Mouse (Mus musculus) midbrain, embryonic 16.5 days (tissue): ENCODE measurements at regions not wholly inside any gene's neighbourhood (a gene's known extent, or its start where the extent isn't known, plus 50 kb on each side); places are given as distances from the start of the nearest gene placed in this dataset.

Source experiments
- ATAC-seq: fragments of 200-750 bp; cut with Nextera tagmentation; 2 replicates; pipeline ENCODE4 v1.8.0; 2017; ENCODE audit warnings: moderate TSS enrichment
- H3K27ac ChIP-seq: fragments of 300-500 bp; sonication (generic); 2 replicates; pipeline ENCODE4 v1.5.1; 2014; ENCODE audit warnings: mild to moderate bottlenecking, low read length, mixed read lengths
- H3K27me3 ChIP-seq: fragments of 300-500 bp; sonication (generic); 2 replicates; pipeline ENCODE4 v1.6.1; 2014; ENCODE audit warnings: low read depth, low read length, mixed read lengths; ENCODE audit not compliant: control insufficient read depth, insufficient read depth
- H3K36me3 ChIP-seq: fragments of 300-500 bp; sonication (generic); 2 replicates; pipeline ENCODE4 v1.6.1; 2014; ENCODE audit warnings: mild to moderate bottlenecking, low read length, moderate library complexity, mixed read lengths; ENCODE audit not compliant: control insufficient read depth, insufficient read depth
- H3K4me1 ChIP-seq: fragments of 300-500 bp; sonication (generic); 2 replicates; pipeline ENCODE4 v1.6.1; 2014; ENCODE audit warnings: mild to moderate bottlenecking, low read length, mixed read lengths; ENCODE audit not compliant: control insufficient read depth, insufficient read depth
- H3K4me2 ChIP-seq: fragments of 300-500 bp; sonication (generic); 2 replicates; pipeline ENCODE4 v1.6.1; 2014; ENCODE audit warnings: mild to moderate bottlenecking, low read length, mixed read lengths
- H3K4me3 ChIP-seq: fragments of 300-500 bp; sonication (generic); 2 replicates; pipeline ENCODE4 v1.5.1; 2014; ENCODE audit warnings: low read depth, mild to moderate bottlenecking, low read length, moderate library complexity, mixed read lengths
- H3K9ac ChIP-seq: fragments of 300-500 bp; sonication (generic); 2 replicates; pipeline ENCODE4 v1.6.1; 2014; ENCODE audit warnings: low read depth, low read length, mixed read lengths
- H3K9me3 ChIP-seq: fragments of 300-500 bp; sonication (generic); replicated peaks from 2 replicates; pipeline ENCODE4 v1.6.1; 2014; ENCODE audit warnings: mild to moderate bottlenecking, low read length, mixed read lengths; ENCODE audit not compliant: control insufficient read depth, poor library complexity, severe bottlenecking
- WGBS: fragments of 180-500 bp; shearing (Covaris S2); extraction: QIAGEN DNeasy Blood & Tissue Kit; methylation state at CpG from one replicate; pipeline ENCODE4 v1.1.7; 2014; 5-methylcytosine and 5-hydroxymethylcytosine counted together

DNA sequence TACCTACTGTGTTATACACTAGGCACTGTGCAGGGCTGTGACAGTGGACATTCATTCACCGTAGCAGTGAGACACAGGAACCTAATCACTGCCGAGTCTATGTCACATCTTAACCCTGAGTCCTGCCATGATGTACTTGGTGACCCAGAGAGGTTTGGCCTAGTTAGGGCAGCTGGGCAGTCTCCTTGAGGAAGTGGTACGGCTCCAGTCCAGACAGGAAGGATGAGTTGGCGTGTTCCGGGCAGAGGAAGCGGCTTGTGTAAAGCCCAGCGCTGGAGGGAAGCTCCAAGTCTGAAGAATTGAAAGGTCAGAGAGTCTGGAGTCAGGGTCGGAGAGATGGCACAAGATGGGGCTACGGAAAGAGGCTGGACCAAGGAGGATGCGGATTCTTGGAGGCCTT, 99.4 kb upstream of the Smim15 start:
- no peak overlapping the region for H3K4me3 ChIP-seq
- ATAC-seq, result no peak
- H3K4me2 ChIP-seq, result no peak overlapping the region
- 82% methylated on average over 10 of the region's 10 CpGs for WGBS
- no peaks in the 10 kb centered on the region for H3K9me3 ChIP-seq
- H3K36me3 ChIP-seq, result no peaks in the 10 kb centered on the region
- no peak overlapping the region for H3K9ac ChIP-seq
- no peaks in the 10 kb centered on the region for H3K27me3 ChIP-seq
- H3K27ac ChIP-seq, result no peak overlapping the region
- 0 out of 2 replicates have a peak, but pooled peaks cover 5% of the 10 kb centered on the region for H3K4me1 ChIP-seq

GRCm38 (mm10) chr13:107942979-107943378, 101.3 kb upstream of the Smim15 start:
- Histone ChIP-seq H3K27me3 (no peaks in the 10 kb centered on the region), H3K36me3 (no peaks in the 10 kb centered on the region), H3K4me3 (no peak overlapping the region), H3K9me3 (no peaks in the 10 kb centered on the region), H3K4me2 (no peak overlapping the region), H3K27ac (no peak overlapping the region), H3K9ac (no peak overlapping the region), H3K4me1 (0 out of 2 replicates have a peak, but pooled peaks cover 5% of the 10 kb centered on the region)
- WGBS, result 91% methylated on average over 4 of the region's 4 CpGs
- ATAC-seq, result no peak

DNA sequence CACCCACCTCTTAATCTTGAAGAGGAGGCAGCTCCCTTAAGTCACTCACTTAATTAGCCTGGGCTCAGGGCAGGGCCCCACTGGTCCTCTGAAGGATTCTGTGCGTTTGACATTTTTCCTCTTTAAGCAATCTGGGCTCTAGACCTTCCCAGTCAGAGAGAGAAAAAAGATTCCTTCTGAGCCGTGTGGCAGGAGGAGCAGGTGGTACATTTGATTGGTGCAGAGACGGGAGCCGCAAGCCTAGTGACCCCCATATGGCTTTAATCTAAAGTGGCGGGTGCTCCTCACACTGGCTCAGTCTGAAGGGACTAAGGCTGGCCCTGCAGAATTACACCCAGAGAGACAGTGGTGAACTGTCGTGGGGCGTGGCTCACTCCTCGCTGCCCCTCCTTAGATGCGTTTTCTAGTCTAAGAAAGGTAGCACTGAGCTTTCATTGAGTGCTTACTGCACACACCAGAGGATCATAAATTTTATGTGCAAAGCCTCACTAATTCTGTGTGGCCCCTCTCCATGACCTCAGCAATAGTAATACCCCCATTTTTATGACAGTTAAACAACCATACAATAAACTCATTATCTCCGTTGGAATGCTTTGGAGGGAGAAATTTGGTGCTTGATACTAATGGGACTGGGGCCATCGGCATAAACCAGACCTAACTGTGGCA, 101.8 kb upstream of the Smim15 start:
- H3K4me2 ChIP-seq, result no peak overlapping the region
- H3K9ac ChIP-seq, result no peak overlapping the region
- no peak overlapping the region for H3K4me3 ChIP-seq
- no peak overlapping the region for H3K27ac ChIP-seq
- 51% methylated on average over 11 of the region's 11 CpGs for WGBS
- no peaks in the 10 kb centered on the region for H3K36me3 ChIP-seq
- H3K27me3 ChIP-seq, result no peaks in the 10 kb centered on the region
- no peak for ATAC-seq
- no peaks in the 10 kb centered on the region for H3K9me3 ChIP-seq
- 0 out of 2 replicates have a peak, but pooled peaks cover 5% of the 10 kb centered on the region for H3K4me1 ChIP-seq

DNA sequence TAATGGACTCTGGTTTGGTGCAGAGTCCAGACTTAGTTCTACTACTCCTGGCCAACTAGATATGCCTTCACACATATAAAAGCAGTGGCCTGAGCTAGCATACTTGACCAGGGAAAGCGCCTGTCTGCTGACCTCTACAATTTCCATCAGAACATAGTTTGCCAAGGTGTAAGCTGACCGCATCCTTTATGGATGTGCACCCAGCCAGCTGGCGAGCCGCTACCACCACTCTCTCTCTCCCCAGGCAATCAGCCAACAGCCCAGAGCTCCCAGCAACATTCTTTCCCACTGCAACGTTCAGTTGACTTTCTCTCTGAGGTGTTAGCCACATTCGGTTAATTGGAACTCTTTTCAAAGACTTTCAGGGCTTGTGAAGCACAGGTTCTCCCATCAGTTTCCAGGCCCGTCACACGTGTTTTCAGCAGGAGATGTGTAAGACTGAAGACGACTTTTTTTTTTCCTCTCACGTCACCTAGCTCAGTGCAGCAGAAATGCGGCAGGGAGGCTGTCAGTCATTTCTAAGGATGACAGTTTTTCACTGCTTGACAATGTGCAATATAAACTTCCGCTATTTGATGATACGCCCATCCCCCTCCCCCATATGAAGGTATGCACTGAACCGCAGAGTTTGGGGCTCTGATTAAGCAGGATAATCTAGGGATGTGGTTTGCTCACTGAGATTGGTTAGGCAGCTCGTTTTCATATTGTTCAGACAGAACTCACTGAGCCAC, 104.2 kb upstream of the Smim15 start:
- no peaks in the 10 kb centered on the region for H3K36me3 ChIP-seq
- H3K9me3 ChIP-seq, result no peaks in the 10 kb centered on the region
- no peaks in the 10 kb centered on the region for H3K27me3 ChIP-seq
- no peak overlapping the region for H3K9ac ChIP-seq
- no peak for ATAC-seq
- H3K4me3 ChIP-seq, result no peak overlapping the region
- 60% methylated on average over 15 of the region's 15 CpGs for WGBS
- H3K4me2 ChIP-seq, result no peak overlapping the region
- no peak overlapping the region for H3K27ac ChIP-seq
- 0 out of 2 replicates have a peak, but pooled peaks cover 5% of the 10 kb centered on the region for H3K4me1 ChIP-seq

- no peak overlapping the region for H3K27ac ChIP-seq
- 61% methylated on average over 12 of the region's 12 CpGs for WGBS
- no peak overlapping the region for H3K4me3 ChIP-seq
- no peak overlapping the region for H3K9ac ChIP-seq
- ATAC-seq, result no peak
- H3K4me1 ChIP-seq, result 0 out of 2 replicates have a peak, but pooled peaks cover 3% of the 10 kb centered on the region
- H3K27me3 ChIP-seq, result no peaks in the 10 kb centered on the region
- no peaks in the 10 kb centered on the region for H3K36me3 ChIP-seq
- no peaks in the 10 kb centered on the region for H3K9me3 ChIP-seq
- no peak overlapping the region for H3K4me2 ChIP-seq
Observed at GRCm38 (mm10) chr13:107935611-107936010, 108.6 kb upstream of the Smim15 start.

DNA sequence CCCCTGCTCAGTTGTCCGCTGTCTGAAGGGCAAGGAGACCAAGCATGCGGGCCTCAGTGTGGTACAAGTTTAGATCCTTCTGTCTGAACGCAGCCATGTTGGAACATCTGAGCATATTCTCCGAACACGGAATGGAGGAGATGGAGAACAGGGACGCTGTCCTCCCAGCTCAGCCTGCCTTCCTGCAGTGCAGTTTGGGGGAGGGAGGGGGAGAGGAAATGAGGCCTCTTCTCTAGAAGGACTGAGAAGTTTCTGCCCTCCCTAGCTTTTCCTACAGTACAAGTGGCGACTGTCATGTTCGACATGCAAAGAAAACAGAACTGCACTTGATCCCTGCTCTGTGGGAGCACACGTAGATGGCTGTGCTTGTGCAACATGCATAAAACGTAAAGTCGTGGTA, 109.6 kb upstream of the Smim15 start:
- 59% methylated on average over 11 of the region's 11 CpGs for WGBS

DNA sequence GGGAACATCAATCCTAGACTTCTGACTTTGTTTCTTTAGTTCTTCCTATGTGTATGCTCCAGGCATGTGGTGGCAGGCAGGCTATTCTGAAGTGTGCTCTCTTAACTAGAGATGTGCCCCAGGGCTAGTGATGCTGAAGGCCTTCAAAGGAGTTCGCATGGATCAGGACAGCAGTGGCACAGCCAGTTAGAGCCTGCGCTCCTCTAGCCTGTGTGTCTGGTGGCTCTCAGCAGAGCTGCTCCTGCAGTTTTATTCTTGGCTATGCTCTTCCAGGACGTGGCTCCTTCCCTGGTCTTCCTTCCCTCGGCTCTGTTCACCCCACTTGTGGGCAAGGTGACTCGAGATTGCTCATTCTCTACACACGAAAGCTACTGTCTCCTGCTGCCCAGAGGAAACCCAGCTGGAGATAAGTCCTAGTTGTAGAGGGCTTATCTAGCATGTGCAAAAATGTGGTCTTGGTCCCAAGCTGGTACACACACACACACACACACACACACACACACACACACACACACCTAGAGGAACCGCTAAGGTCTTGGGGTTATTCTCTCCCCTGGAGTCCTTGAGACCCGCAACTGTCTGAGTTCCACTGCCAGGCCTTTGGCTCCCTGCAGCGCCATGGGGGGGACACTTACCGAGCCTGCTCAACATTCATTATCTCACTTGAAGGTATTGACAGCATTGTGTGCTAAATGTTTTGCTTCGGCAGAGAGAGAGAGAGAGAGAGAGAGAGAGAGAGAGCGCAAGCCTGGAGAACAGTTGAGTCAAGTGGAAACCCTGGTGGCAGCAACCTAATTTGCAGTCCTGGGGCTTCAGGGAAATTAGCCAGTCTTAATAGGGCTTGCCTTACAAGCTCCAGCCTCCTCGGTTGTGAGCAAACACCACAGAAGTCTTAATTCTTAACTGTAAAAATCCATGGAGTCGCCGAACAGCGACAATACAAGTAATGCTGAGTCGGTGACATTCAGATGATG, 110.4 kb upstream of the Smim15 start:
- no peaks in the 10 kb centered on the region for H3K36me3 ChIP-seq
- no peak overlapping the region for H3K27ac ChIP-seq
- 0 out of 2 replicates have a peak, but pooled peaks cover 3% of the 10 kb centered on the region for H3K4me1 ChIP-seq
- H3K4me3 ChIP-seq, result no peak overlapping the region
- WGBS, result 43% methylated on average over 17 of the region's 17 CpGs
- peak; percentile 30; the same call in 1 of the 2 replicates for ATAC-seq
- H3K9me3 ChIP-seq, result no peaks in the 10 kb centered on the region
- no peaks in the 10 kb centered on the region for H3K27me3 ChIP-seq
- peak overlapping the region; percentile 0; the same call in 1 of the 2 replicates for H3K4me2 ChIP-seq
- H3K9ac ChIP-seq, result no peak overlapping the region

More for the DNA sequence above, 109.6 kb upstream of the Smim15 start:
- Histone ChIP-seq H3K4me2 (peak overlapping the region; percentile 0; the same call in 1 of the 2 replicates), H3K27ac (no peak overlapping the region), H3K4me3 (no peak overlapping the region), H3K9ac (no peak overlapping the region), H3K36me3 (no peaks in the 10 kb centered on the region), H3K27me3 (no peaks in the 10 kb centered on the region), H3K4me1 (0 out of 2 replicates have a peak, but pooled peaks cover 3% of the 10 kb centered on the region), H3K9me3 (no peaks in the 10 kb centered on the region)
- no peak for ATAC-seq

GRCm38 (mm10) chr13:107932423-107933032, 111.7 kb upstream of the Smim15 start:
- no peaks in the 10 kb centered on the region for H3K27me3 ChIP-seq
- 0 out of 2 replicates have a peak, but pooled peaks cover 3% of the 10 kb centered on the region for H3K4me1 ChIP-seq
- H3K27ac ChIP-seq, result no peak overlapping the region
- WGBS, result 70% methylated on average over 12 of the region's 12 CpGs
- no peaks in the 10 kb centered on the region for H3K36me3 ChIP-seq
- no peak overlapping the region for H3K4me3 ChIP-seq
- no peaks in the 10 kb centered on the region for H3K9me3 ChIP-seq
- no peak overlapping the region for H3K9ac ChIP-seq
- ATAC-seq, result no peak
- H3K4me2 ChIP-seq, result no peak overlapping the region
